Mouse (Mus musculus): ENCODE data around the gene Treml4.

- TF ChIP-seq CTCF (IDR thresholded peaks at IDR 0.05; ENCODE audit: control insufficient read depth, insufficient read depth, insufficient replicate concordance, low read depth, low read length), result no peak
- no peak for TF ChIP-seq POLR2A (IDR thresholded peaks at IDR 0.05; ENCODE audit: control insufficient read depth, low read depth, low read length)
These were observed 13.5 kb upstream of the Treml4 start for GRCm38 (mm10) chr17:48250631-48251030.
